Comparison of ENCODE assay signal across 8 mouse cellular contexts in the genomic region with DNA sequence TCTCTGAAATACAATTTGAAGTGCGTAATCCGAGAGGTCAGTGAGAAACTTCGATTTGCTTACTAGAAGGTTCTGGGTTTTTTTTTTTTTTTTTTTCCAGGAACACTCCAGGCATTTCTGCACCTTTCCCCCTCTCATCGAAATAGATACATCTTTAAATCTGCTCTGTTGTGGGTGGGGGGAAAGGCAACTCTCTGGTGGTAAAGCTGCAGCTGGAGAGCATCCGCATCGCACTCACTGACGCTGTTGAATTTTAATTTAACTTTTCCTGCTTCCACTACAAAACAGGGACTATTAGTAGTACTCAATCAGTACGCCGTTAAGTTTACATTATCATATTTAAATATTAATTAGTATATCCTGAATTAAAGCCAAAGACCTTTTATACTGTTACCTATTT. TPM values are rescaled to one million over a fixed set of nuclear protein-coding genes. Genes with fewer than 3 reads are reported as not detected.
DNase-seq lines count a peak whose midpoint lies in the region; ATAC-seq and TF ChIP-seq lines count a peak whose summit lies in the region.

No protein-coding gene starts in this region.

- 0 out of 2 replicates have a peak, but pooled peaks cover 3% of the 10 kb centered on the region for H3K4me1 ChIP-seq in lung, adult 2 months (ENCODE audit: control insufficient read depth, insufficient read depth, low read length)
- H3K4me1 ChIP-seq in embryonic facial prominence, embryonic 14.5 days (ENCODE audit: control insufficient read depth, insufficient read depth, low read length) = peaks cover 5% of the 10 kb centered on the region; the same call in 1 of the 2 replicates
- peaks cover 5% of the 10 kb centered on the region for H3K4me1 ChIP-seq in intestine, embryonic 14.5 days (replicated peaks; ENCODE audit: control insufficient read depth, insufficient read depth, low read length)

- peaks cover 4% of the 10 kb centered on the region; the same call in 1 of the 2 replicates for H3K36me3 ChIP-seq in embryonic facial prominence, embryonic 14.5 days (ENCODE audit: control insufficient read depth, insufficient read depth, low read length)
- H3K36me3 ChIP-seq in intestine, embryonic 14.5 days (ENCODE audit: control insufficient read depth, insufficient read depth, low read length) = no peaks in the 10 kb centered on the region
- H3K36me3 ChIP-seq in myocyte (ENCODE audit: control insufficient read depth, insufficient read depth) = no peaks in the 10 kb centered on the region

- H3K9me3 ChIP-seq in embryonic facial prominence, embryonic 14.5 days (ENCODE audit: control insufficient read depth, low read length) = no peaks in the 10 kb centered on the region
- H3K9me3 ChIP-seq in intestine, embryonic 14.5 days (ENCODE audit: control insufficient read depth, low read length) = no peaks in the 10 kb centered on the region

- no peak overlapping the region for H3ac ChIP-seq in myocyte (ENCODE audit: control insufficient read depth, insufficient read length)

- H3K27me3 ChIP-seq in embryonic facial prominence, embryonic 14.5 days (replicated peaks; ENCODE audit: control insufficient read depth, insufficient read depth, low read length) = no peaks in the 10 kb centered on the region
- H3K27me3 ChIP-seq in intestine, embryonic 14.5 days (replicated peaks; ENCODE audit: control insufficient read depth, insufficient read depth, low read length) = no peaks in the 10 kb centered on the region
- H3K27me3 ChIP-seq in myocyte (ENCODE audit: control insufficient read depth, insufficient read depth, insufficient read length) = no peaks in the 10 kb centered on the region

- TF ChIP-seq POLR2A in lung, adult 2 months (IDR thresholded peaks at IDR 0.05; ENCODE audit: borderline replicate concordance, extremely low read depth, low read depth, low read length) = no peak
- TF ChIP-seq POLR2A in myocyte (IDR thresholded peaks at IDR 0.05; ENCODE audit: insufficient read length, low read depth) = no peak

- ATAC-seq in embryonic facial prominence, embryonic 14.5 days (ENCODE audit: low read depth) = no peak; the same call in 1 of the 2 replicates
- 0 out of 2 replicates have a peak, but pooled peaks have one; percentile 4 for ATAC-seq in intestine, embryonic 14.5 days (replicated peaks; ENCODE audit: low FRiP score, low TSS enrichment, low read depth)

- H3K9ac ChIP-seq in embryonic facial prominence, embryonic 14.5 days (ENCODE audit: low read depth, low read length) = peak overlapping the region; percentile 70
- H3K9ac ChIP-seq in intestine, embryonic 14.5 days (ENCODE audit: low read length) = peak overlapping the region; percentile 40

- H3K4me2 ChIP-seq in embryonic facial prominence, embryonic 14.5 days (ENCODE audit: low read depth, low read length) = peak overlapping the region; percentile 76
- H3K4me2 ChIP-seq in intestine, embryonic 14.5 days (ENCODE audit: low read length) = peak overlapping the region; percentile 99
- peak overlapping the region; percentile 95 for H3K4me2 ChIP-seq in myocyte (ENCODE audit: low read depth)

- H3K4me3 ChIP-seq in lung, adult 2 months (replicated peaks; ENCODE audit: extremely low read depth, low read depth, low read length) = peak overlapping the region; percentile 76
- H3K4me3 ChIP-seq in embryonic facial prominence, embryonic 14.5 days (ENCODE audit: low read depth, low read length) = peak overlapping the region; percentile 68
- H3K4me3 ChIP-seq in intestine, embryonic 14.5 days (ENCODE audit: low read depth, low read length) = peak overlapping the region; percentile 64
- H3K4me3 ChIP-seq in myocyte = peak overlapping the region; percentile 29

- 2% methylated on average over 9 of the region's 9 CpGs for WGBS in lung, adult 2 months
- 2% methylated on average over 9 of the region's 9 CpGs for WGBS in embryonic facial prominence, embryonic 14.5 days
- WGBS in intestine, embryonic 14.5 days = 2% methylated on average over 9 of the region's 9 CpGs

- peak overlapping the region; percentile 39; the same call in 1 of the 2 replicates for H3K27ac ChIP-seq in embryonic facial prominence, embryonic 14.5 days (replicated peaks; ENCODE audit: low read depth, low read length)
- no peak overlapping the region for H3K27ac ChIP-seq in intestine, embryonic 14.5 days (ENCODE audit: low read depth)

- TF ChIP-seq CTCF in lung, adult 2 months (IDR thresholded peaks at IDR 0.05; ENCODE audit: insufficient read depth, low read length) = no peak

- DNase-seq in lung, adult 2 months = no peak
- no peak for DNase-seq in lung, postnatal 14 days
- DNase-seq in embryonic facial prominence, embryonic 14.5 days (ENCODE audit: low spot score) = no peak
- no peak for DNase-seq in intestine, embryonic 14.5 days (ENCODE audit: low spot score)
- DNase-seq in layer of hippocampus, adult 8-10 months (ENCODE audit: low spot score in 2 of 2) = no peak
- DNase-seq in cerebellum, adult 18-20 months = no peak
- no peak for DNase-seq in gastrocnemius, adult 8-10 months (ENCODE audit: low spot score in 2 of 2)

- no peaks in the 10 kb centered on the region for H3K79me2 ChIP-seq in myocyte (ENCODE audit: control insufficient read depth, insufficient read depth)

TF ChIP-seq in myocyte, 11 proteins besides CTCF, POLR2A, EP300 and RAD21:
- TF ChIP-seq TCF12 (IDR thresholded peaks at IDR 0.05; ENCODE audit: insufficient read depth, poor library complexity, severe bottlenecking) (no peak), MYOG (IDR thresholded peaks at IDR 0.05; ENCODE audit: control insufficient read depth in 1 of 3, insufficient read depth in 1 of 3, insufficient read length in 2 of 3, low read depth in 2 of 3) (no peak), USF1 (IDR thresholded peaks at IDR 0.05; ENCODE audit: low read depth) (no peak), MYOD1 (IDR thresholded peaks at IDR 0.05; ENCODE audit: control insufficient read depth in 1 of 3, insufficient read length in 2 of 3, low read depth in 2 of 3) (no peak), POLR2AphosphoS2 (IDR thresholded peaks at IDR 0.05; ENCODE audit: insufficient read length, low read depth) (no peak), CEBPB (IDR thresholded peaks at IDR 0.05; ENCODE audit: insufficient read depth, poor library complexity, severe bottlenecking) (no peak), E2F4 (IDR thresholded peaks at IDR 0.05; ENCODE audit: insufficient read depth) (no peak), MAX (IDR thresholded peaks at IDR 0.05; ENCODE audit: low read depth) (no peak), TCF3 (IDR thresholded peaks at IDR 0.05; ENCODE audit: insufficient read length, low read depth) (no peak), REST (IDR thresholded peaks at IDR 0.05; ENCODE audit: insufficient read depth, insufficient read length) (no peak), SRF (IDR thresholded peaks at IDR 0.05; ENCODE audit: control insufficient read depth, insufficient read length, low read depth) (no peak)

RNA-seq across cellular contexts. Expression of a gene that starts 0.9 kb away (rescaled TPM):
- 0.85 and 1.3 TPM in 2 replicates for polyA plus RNA-seq in lung, adult 2 months (2012; rRNA removed)
- polyA plus RNA-seq in embryonic facial prominence, embryonic 14.5 days (2014; fragmentation: Nextera tagmentation; extraction: Ambion mirVana) = 22.7 and 24.3 TPM in 2 replicates
- 20.9 and 24.0 TPM in 2 replicates for polyA plus RNA-seq in intestine, embryonic 14.5 days (2014; fragmentation: Nextera tagmentation; extraction: Ambion mirVana)
- 0.62 TPM for polyA plus RNA-seq in myocyte (2012; fragmentation: generic; extraction: Trizol)
- 1 to 10 TPM; 1.1 to 2.0 (median 1.6) TPM for total RNA-seq in layer of hippocampus, adult 8-10 months (2022)
- under 1 TPM in 3 of 4 experiments, not detected in 1; 0.05 to 0.16 (median 0.08) TPM for total RNA-seq in gastrocnemius, adult 8-10 months (2022)

RNA-seq across cellular contexts. Expression of a gene that starts 53.3 kb away (rescaled TPM):
- polyA plus RNA-seq in lung, adult 2 months (2012; rRNA removed) = 1.3 and 3.8 TPM in 2 replicates
- 22.1 and 24.6 TPM in 2 replicates for polyA plus RNA-seq in embryonic facial prominence, embryonic 14.5 days (2014; fragmentation: Nextera tagmentation; extraction: Ambion mirVana)
- 22.8 and 25.0 TPM in 2 replicates for polyA plus RNA-seq in intestine, embryonic 14.5 days (2014; fragmentation: Nextera tagmentation; extraction: Ambion mirVana)
- polyA plus RNA-seq in myocyte (2012; fragmentation: generic; extraction: Trizol) = 2.7 TPM
- total RNA-seq in layer of hippocampus, adult 8-10 months (2022) = 10 to 100 TPM in 2 of 4 experiments, 1 to 10 TPM in 2; 6.8 to 13.8 (median 10.4) TPM
- total RNA-seq in gastrocnemius, adult 8-10 months (2022) = 1 to 10 TPM in 3 of 4 experiments, under 1 TPM in 1; 0.99 to 1.9 (median 1.4) TPM
